In genomic region chr10:78171581-78171980, GRCm38 (mm10) we compare ENCODE assay signal across 15 mouse cellular contexts.
"Had no signal": no experiment of that assay in that cellular context is flagged by ENCODE, and none has a peak within 500 bp of the region (broad histone marks: within the 10 kb centered on the region; RNA-seq: fewer than 3 reads in every experiment).

No protein-coding gene starts in this region.

- H3K27me3 ChIP-seq: neural tube, embryonic 15.5 days; stomach, embryonic 15.5 days had no signal

- H3K9ac ChIP-seq: neural tube, embryonic 15.5 days; stomach, embryonic 15.5 days had no signal

- DNase-seq: retina, postnatal 1 day; right cerebral cortex, adult 18-20 months; right cerebral cortex, postnatal 14 days; right cerebral cortex, postnatal 25 days; right cerebral cortex, postnatal 4 days; spleen, adult 18-20 months; thymus, adult 18-20 months; thymus, adult 2 months; thymus, postnatal 14 days; thymus, postnatal 25 days; thymus, postnatal 36 days; thymus, postnatal 4 days had no signal

- H3K9me3 ChIP-seq: neural tube, embryonic 15.5 days; stomach, embryonic 15.5 days had no signal

- H3K4me3 ChIP-seq: neural tube, embryonic 15.5 days; stomach, embryonic 15.5 days had no signal

- H3K27ac ChIP-seq: neural tube, embryonic 15.5 days; stomach, embryonic 15.5 days; stomach, postnatal 0 days had no signal

- H3K4me2 ChIP-seq: neural tube, embryonic 15.5 days; stomach, embryonic 15.5 days had no signal
